Mouse (Mus musculus) C2C12 (cell line): ENCODE results near the gene Ccdc186.

Experiments
- CEBPB ChIP-seq: IDR thresholded peaks from one replicate; pipeline ENCODE4 v1.6.1; 2011; ENCODE audit warnings: low read depth, mild to moderate bottlenecking, control low read depth, moderate library complexity
- CTCF ChIP-seq: IDR thresholded peaks from one replicate; pipeline ENCODE4 v1.5.1; 2011; ENCODE audit not compliant: control insufficient read depth, insufficient read depth, insufficient read length
- MAX ChIP-seq: IDR thresholded peaks from one replicate; pipeline ENCODE4 v1.6.1; 2011; ENCODE audit warnings: mild to moderate bottlenecking, control low read depth
- MYOD1 ChIP-seq: IDR thresholded peaks from one replicate; pipeline ENCODE4 v1.6.1; 2011; ENCODE audit warnings: low read depth; ENCODE audit not compliant: control insufficient read depth, insufficient read length
- USF1 ChIP-seq: IDR thresholded peaks from one replicate; pipeline ENCODE4 v1.6.1; 2011; ENCODE audit warnings: low read depth, mild to moderate bottlenecking, control low read depth, moderate library complexity

DNA sequence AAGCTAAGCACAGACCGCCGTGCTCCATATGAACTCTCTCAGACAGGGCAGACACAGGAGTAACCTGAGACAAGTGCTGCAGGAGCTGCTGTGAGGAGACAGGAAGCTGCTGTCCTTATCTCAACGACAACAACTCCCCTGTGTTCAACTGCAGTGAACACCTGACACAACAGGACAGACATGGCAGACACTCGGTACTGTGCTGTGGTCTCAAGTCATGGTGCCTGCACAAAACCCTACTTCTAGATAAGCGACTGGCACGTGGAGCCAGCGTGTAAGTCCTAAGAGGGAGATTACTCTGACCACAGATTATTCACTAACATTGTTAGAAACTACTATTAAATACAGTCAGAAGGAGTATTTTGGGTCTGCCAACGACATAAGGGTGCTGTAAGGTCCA, 21.8 kb downstream of the Ccdc186 start:
- TF ChIP-seq CEBPB (no peak), CTCF (no peak), MYOD1 (no peak), MAX (no peak), USF1 (no peak)
